Mouse (Mus musculus) cerebellum, adult 2 months (tissue): ENCODE results near the gene Lin37.

ENCODE experiments used
- CTCF ChIP-seq: fragments of 200-500 bp; IDR thresholded peaks from 2 replicates; pipeline ENCODE4 v1.5.1; 2011; ENCODE audit warnings: low read depth, mild to moderate bottlenecking, control low read depth, low read length, moderate library complexity, borderline replicate concordance; ENCODE audit not compliant: insufficient read depth
- POLR2A ChIP-seq: fragments of 200-500 bp; IDR thresholded peaks from 2 replicates; pipeline ENCODE4 v1.6.1; 2011; ENCODE audit warnings: low read length, control low read depth, borderline replicate concordance; ENCODE audit not compliant: insufficient read depth

- TF ChIP-seq CTCF (no peak), POLR2A (no peak)
Observed at GRCm38 (mm10) chr7:30594510-30595024, 34.9 kb upstream of the Lin37 start.
